Mouse (Mus musculus): Measurements from ENCODE around the gene Ldb2. TPM values are rescaled to one million over a fixed set of nuclear protein-coding genes. Genes with fewer than 3 reads are reported as not detected.
A peak's percentile ranks its signal among the peaks of the same experiment; 100 is the strongest.

The Ldb2 gene
- polyA plus RNA-seq, 1 experiment from 2014 or later = 72.1 TPM

DNA sequence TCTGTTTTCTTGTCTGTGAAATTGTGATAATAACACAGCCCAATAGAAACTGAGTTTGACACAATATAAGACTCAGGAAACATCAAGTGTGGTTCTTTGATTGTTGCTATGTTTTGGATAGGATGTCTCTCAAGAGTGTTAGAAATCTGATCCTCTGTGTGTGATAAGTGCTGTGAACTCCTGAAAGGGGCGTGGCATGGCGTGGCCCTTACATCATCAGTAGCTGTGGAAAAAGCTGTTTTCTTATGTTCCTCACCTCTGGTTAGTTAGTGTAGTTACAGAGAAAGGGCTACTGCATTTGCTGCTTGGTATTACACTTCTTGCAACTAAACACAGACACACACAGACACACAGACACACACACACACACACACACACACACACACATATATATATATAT, 90.2 kb downstream of the Ldb2 start:
- Histone ChIP-seq H3K4me1 (ENCODE audit: control insufficient read depth, insufficient read depth, low read length) (peaks cover 16% of the 10 kb centered on the region), H3K27me3 (replicated peaks; ENCODE audit: control insufficient read depth, insufficient read depth, low read length) (no peaks in the 10 kb centered on the region), H3K36me3 (ENCODE audit: control insufficient read depth, insufficient read depth, low read length) (no peaks in the 10 kb centered on the region), H3K27ac (ENCODE audit: low read depth, low read length) (no peak overlapping the region), H3K9me3 (replicated peaks; ENCODE audit: control insufficient read depth, low read length) (no peaks in the 10 kb centered on the region), H3K4me2 (ENCODE audit: low read length) (no peak overlapping the region), H3K9ac (ENCODE audit: low read length) (no peak overlapping the region), H3K4me3 (ENCODE audit: low read depth, low read length) (no peak overlapping the region)
- no peak for DNase-seq (ENCODE audit: low spot score)
- no peak for ATAC-seq
- WGBS = 90% methylated on average over 2 of the region's 2 CpGs

DNA sequence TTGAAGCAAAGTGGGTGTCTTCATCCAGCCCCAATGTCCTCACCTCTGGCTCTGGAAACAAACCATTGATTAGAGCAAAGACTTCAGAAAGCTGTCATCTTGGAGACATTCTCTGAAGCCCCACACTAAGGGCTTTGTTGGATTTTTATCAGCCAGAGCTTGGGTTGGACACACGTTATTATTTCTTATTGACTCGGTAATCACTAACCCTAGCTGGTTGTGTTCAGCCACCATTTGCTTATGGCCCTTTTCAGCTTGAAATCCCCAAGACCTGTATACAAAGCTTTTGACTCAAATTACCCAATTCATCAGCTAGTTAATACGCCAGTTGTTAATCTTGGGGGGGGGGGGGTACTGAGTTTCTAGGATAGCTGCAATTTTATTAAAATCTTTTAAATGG, 91.5 kb downstream of the Ldb2 start:
- Histone ChIP-seq H3K4me3 (ENCODE audit: low read depth, low read length) (no peak overlapping the region), H3K27ac (ENCODE audit: low read depth, low read length) (no peak overlapping the region), H3K4me1 (ENCODE audit: control insufficient read depth, insufficient read depth, low read length) (peaks cover 7% of the 10 kb centered on the region; the same call in 1 of the 2 replicates), H3K4me2 (ENCODE audit: low read length) (no peak overlapping the region), H3K9ac (ENCODE audit: low read length) (no peak overlapping the region), H3K27me3 (replicated peaks; ENCODE audit: control insufficient read depth, insufficient read depth, low read length) (no peaks in the 10 kb centered on the region), H3K36me3 (ENCODE audit: control insufficient read depth, insufficient read depth, low read length) (no peaks in the 10 kb centered on the region), H3K9me3 (replicated peaks; ENCODE audit: control insufficient read depth, low read length) (no peaks in the 10 kb centered on the region)
- ATAC-seq (no peak), DNase-seq (ENCODE audit: low spot score) (no peak)
- 58% methylated on average over 3 of the region's 3 CpGs for WGBS

DNA sequence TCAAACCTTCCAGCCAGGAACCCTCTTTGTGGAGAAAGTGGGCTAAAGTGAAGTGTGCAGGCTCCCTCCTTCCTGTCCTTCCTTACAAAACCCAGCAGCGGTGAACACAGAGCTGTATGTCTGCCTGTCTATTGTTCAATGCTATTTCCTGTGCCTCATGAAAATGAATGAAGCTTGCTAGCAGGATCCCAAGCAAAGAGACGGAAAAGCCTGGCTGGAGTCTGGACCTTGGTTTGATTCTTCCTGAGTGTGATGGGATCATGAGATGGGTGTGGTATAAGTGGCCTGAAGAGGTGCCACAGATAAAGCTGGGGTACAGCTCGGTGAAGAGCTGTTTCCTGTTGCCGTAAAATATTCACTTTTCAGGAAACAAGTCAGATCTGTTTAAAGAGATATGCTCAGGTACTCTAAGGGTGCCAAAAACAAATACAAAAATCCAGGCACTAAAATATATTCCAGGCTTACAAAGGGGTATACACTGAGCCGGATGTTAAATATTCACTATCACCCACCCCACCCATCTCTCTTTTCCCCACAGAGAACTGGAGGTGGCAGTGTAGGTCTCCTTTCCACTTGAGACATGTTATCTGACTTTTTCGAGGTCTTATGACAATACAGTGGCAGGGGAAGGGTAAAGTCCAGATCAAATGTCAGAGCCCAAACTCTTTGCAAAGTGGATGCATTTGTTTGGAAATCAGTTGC, 92.3 kb downstream of the Ldb2 start:
- Histone ChIP-seq H3K27ac (ENCODE audit: low read depth, low read length) (no peak overlapping the region), H3K4me1 (ENCODE audit: control insufficient read depth, insufficient read depth, low read length) (peaks cover 7% of the 10 kb centered on the region; the same call in 1 of the 2 replicates), H3K9me3 (replicated peaks; ENCODE audit: control insufficient read depth, low read length) (no peaks in the 10 kb centered on the region), H3K4me3 (ENCODE audit: low read depth, low read length) (no peak overlapping the region), H3K27me3 (replicated peaks; ENCODE audit: control insufficient read depth, insufficient read depth, low read length) (no peaks in the 10 kb centered on the region), H3K36me3 (ENCODE audit: control insufficient read depth, insufficient read depth, low read length) (no peaks in the 10 kb centered on the region), H3K4me2 (ENCODE audit: low read length) (no peak overlapping the region), H3K9ac (ENCODE audit: low read length) (no peak overlapping the region)
- 53% methylated on average over 6 of the region's 6 CpGs for WGBS
- DNase-seq (ENCODE audit: low spot score) (no peak), ATAC-seq (peak; percentile 32; the same call in 1 of the 2 replicates)

DNA sequence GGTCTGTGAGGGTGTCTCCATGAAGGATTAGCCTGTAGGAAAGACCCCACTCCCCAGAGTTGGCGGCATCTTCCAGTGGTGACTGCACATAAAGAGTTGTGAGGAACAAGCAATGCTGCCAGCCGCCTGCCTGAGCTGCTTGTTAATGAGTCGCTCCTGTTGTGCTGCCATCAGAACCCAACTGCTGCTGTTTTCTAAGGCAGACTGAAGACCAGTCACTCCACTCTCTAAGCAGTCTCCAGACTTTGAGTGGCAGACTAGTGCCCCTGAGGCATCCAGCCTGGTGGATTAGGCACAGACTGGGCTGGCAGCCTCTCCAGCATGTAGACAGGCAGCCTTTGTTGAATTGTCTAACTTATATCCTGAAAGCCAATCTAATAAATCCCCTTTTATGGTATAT, 101.5 kb downstream of the Ldb2 start:
- WGBS = 3% methylated on average over 3 of the region's 3 CpGs
- no peak overlapping the region for H3K4me2 ChIP-seq (ENCODE audit: low read length)
- H3K4me1 ChIP-seq (ENCODE audit: control insufficient read depth, insufficient read depth, low read length) = peaks cover 22% of the 10 kb centered on the region
- ATAC-seq (peak; percentile 92), DNase-seq (ENCODE audit: low spot score) (peak; percentile 90)
- no peak overlapping the region for H3K4me3 ChIP-seq (ENCODE audit: low read depth, low read length)
- peak overlapping the region; percentile 78 for H3K27ac ChIP-seq (ENCODE audit: low read depth, low read length)
- no peaks in the 10 kb centered on the region for H3K36me3 ChIP-seq (ENCODE audit: control insufficient read depth, insufficient read depth, low read length)
- H3K9me3 ChIP-seq (replicated peaks; ENCODE audit: control insufficient read depth, low read length) = no peaks in the 10 kb centered on the region
- no peaks in the 10 kb centered on the region for H3K27me3 ChIP-seq (replicated peaks; ENCODE audit: control insufficient read depth, insufficient read depth, low read length)
- H3K9ac ChIP-seq (ENCODE audit: low read length) = no peak overlapping the region

DNA sequence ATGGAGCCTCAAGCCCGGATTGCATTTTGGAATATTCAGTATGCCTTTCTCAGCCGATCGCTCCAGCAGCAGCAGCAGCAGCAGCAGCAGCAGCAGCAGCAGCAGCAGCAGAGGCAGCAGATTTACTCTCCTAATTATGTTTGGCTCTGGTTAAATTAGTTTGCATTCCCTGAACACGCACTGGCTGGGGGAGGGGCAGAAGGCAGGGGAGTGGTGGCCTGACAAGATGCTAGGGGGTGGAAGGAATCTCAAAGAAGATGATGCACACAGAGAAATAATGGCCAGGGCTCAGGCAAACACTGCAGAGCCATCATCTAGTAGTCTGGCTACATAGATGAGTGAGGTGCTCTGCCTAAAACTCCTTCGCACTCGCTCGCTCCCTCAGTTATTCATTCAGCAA, 102.9 kb downstream of the Ldb2 start:
- DNase-seq (ENCODE audit: low spot score) = peak; percentile 68
- H3K4me1 ChIP-seq (ENCODE audit: control insufficient read depth, insufficient read depth, low read length) = peaks cover 22% of the 10 kb centered on the region
- peak; percentile 25; the same call in 1 of the 2 replicates for ATAC-seq
- no peak overlapping the region for H3K4me3 ChIP-seq (ENCODE audit: low read depth, low read length)
- no peaks in the 10 kb centered on the region for H3K9me3 ChIP-seq (replicated peaks; ENCODE audit: control insufficient read depth, low read length)
- H3K36me3 ChIP-seq (ENCODE audit: control insufficient read depth, insufficient read depth, low read length) = no peaks in the 10 kb centered on the region
- no peak overlapping the region for H3K4me2 ChIP-seq (ENCODE audit: low read length)
- no peak overlapping the region for H3K27ac ChIP-seq (ENCODE audit: low read depth, low read length)
- H3K27me3 ChIP-seq (replicated peaks; ENCODE audit: control insufficient read depth, insufficient read depth, low read length) = no peaks in the 10 kb centered on the region
- no peak overlapping the region for H3K9ac ChIP-seq (ENCODE audit: low read length)
- WGBS = 44% methylated on average over 7 of the region's 7 CpGs

DNA sequence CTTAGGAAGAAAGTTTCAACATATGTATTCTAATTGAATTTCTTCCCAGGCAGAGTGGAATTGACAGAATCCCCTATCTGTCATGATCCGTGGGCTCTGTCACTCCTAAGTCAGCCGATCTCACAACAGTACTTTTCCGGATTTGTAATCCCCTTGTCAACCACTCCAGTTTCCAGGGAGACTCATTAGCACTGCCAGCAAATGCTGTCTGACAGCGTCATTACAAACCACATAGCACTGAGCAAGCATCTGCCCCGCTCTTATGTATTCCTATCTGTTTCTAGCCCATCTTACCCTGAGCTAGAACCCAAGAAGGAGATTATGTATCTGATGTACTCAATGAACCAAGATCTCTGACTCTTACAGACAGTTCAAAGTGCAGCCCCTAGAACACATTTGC, 105.8 kb downstream of the Ldb2 start:
- no peak overlapping the region for H3K27ac ChIP-seq (ENCODE audit: low read depth, low read length)
- WGBS = 25% methylated on average over 5 of the region's 5 CpGs
- ATAC-seq = peak; percentile 24; the same call in 1 of the 2 replicates

DNA sequence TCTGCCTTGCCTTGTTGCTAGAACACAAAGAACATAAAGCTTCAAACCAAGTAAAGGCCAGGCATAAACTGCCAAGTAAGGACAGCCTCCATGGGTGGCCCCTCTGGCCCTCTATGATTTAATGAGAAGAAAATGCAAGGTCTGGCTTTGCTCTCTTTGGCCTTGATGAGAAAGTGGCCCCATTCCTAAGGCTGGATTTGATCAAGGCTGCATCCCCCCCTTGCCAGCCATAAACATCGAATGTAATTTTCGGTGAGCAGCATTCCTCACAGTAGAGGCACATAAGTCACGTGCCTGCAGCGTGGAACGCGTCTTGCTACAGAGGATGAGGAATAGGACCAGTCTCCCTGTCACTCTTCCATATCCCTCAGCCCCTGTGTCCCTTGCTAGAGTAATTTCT, 113.1 kb downstream of the Ldb2 start:
- H3K9ac ChIP-seq (ENCODE audit: low read length) = no peak overlapping the region
- no peak overlapping the region for H3K4me3 ChIP-seq (ENCODE audit: low read depth, low read length)
- no peaks in the 10 kb centered on the region for H3K27me3 ChIP-seq (replicated peaks; ENCODE audit: control insufficient read depth, insufficient read depth, low read length)
- H3K4me2 ChIP-seq (ENCODE audit: low read length) = no peak overlapping the region
- peaks cover 9% of the 10 kb centered on the region; the same call in 1 of the 2 replicates for H3K4me1 ChIP-seq (ENCODE audit: control insufficient read depth, insufficient read depth, low read length)
- no peaks in the 10 kb centered on the region for H3K9me3 ChIP-seq (replicated peaks; ENCODE audit: control insufficient read depth, low read length)
- no peak overlapping the region for H3K27ac ChIP-seq (ENCODE audit: low read depth, low read length)
- 81% methylated on average over 6 of the region's 6 CpGs for WGBS
- no peaks in the 10 kb centered on the region for H3K36me3 ChIP-seq (ENCODE audit: control insufficient read depth, insufficient read depth, low read length)
- no peak for ATAC-seq
- DNase-seq (ENCODE audit: low spot score) = no peak

More for the DNA sequence above, 105.8 kb downstream of the Ldb2 start:
- H3K4me1 ChIP-seq (ENCODE audit: control insufficient read depth, insufficient read depth, low read length) = peaks cover 31% of the 10 kb centered on the region
- H3K9me3 ChIP-seq (replicated peaks; ENCODE audit: control insufficient read depth, low read length) = no peaks in the 10 kb centered on the region
- H3K4me3 ChIP-seq (ENCODE audit: low read depth, low read length) = no peak overlapping the region
- no peaks in the 10 kb centered on the region for H3K36me3 ChIP-seq (ENCODE audit: control insufficient read depth, insufficient read depth, low read length)
- peak; percentile 71 for DNase-seq (ENCODE audit: low spot score)
- no peak overlapping the region for H3K4me2 ChIP-seq (ENCODE audit: low read length)
- no peaks in the 10 kb centered on the region for H3K27me3 ChIP-seq (replicated peaks; ENCODE audit: control insufficient read depth, insufficient read depth, low read length)
- no peak overlapping the region for H3K9ac ChIP-seq (ENCODE audit: low read length)

DNA sequence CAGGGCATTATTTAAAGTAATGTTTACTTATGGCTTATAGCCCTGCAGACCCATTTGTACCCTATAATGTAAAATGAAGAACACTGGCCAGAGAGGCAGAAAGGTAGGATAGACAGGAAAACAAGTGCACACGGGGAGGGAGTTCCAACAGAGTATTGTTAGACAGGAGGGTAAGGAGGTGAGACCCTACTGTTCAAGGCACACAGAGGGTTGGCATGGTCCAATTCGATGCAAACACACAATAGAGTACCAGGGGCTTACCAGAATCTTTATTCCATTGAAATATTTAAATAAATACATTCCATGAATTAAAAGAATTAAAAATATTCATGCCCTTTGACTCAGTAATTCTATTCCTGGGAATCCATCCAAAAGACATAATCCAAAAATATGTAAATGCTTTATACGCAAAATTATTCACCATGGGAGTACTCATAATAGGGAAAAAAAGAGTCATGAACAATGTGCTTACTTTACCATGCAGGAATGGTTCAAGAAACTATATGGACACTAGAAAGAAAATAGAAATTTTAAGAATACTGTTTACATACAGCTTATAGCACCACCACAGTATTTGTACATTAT, 118.3 kb downstream of the Ldb2 start:
- 77% methylated on average over 3 of the region's 3 CpGs for WGBS
- H3K4me2 ChIP-seq (ENCODE audit: low read length) = no peak overlapping the region
- no peak overlapping the region for H3K4me3 ChIP-seq (ENCODE audit: low read depth, low read length)
- DNase-seq (ENCODE audit: low spot score) (no peak), ATAC-seq (no peak)
- H3K4me1 ChIP-seq (ENCODE audit: control insufficient read depth, insufficient read depth, low read length) = peaks cover 10% of the 10 kb centered on the region
- no peaks in the 10 kb centered on the region for H3K9me3 ChIP-seq (replicated peaks; ENCODE audit: control insufficient read depth, low read length)
- no peak overlapping the region for H3K9ac ChIP-seq (ENCODE audit: low read length)
- no peaks in the 10 kb centered on the region for H3K36me3 ChIP-seq (ENCODE audit: control insufficient read depth, insufficient read depth, low read length)
- H3K27me3 ChIP-seq (replicated peaks; ENCODE audit: control insufficient read depth, insufficient read depth, low read length) = no peaks in the 10 kb centered on the region
- no peak overlapping the region for H3K27ac ChIP-seq (ENCODE audit: low read depth, low read length)

DNA sequence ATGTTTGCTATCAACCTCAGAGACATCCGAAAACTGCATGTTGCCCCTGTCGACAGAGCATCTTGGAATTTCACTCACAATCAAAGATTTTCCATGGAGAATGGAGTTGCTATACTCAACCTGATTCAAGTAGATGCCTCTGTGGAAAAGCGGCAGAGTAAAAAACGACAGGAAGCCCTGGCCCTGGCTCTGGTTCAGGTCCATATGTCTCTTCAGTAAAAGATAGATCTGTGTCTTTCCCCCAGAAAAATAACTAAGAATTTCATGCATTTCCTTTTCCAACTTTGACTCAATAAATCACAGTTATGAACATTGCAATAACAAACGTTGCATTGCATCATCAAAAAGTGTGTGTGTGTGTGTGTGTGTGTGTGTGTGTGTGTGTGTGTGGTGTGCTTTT, 121.7 kb downstream of the Ldb2 start:
- ATAC-seq (no peak), DNase-seq (ENCODE audit: low spot score) (peak; percentile 50)
- H3K9ac ChIP-seq (ENCODE audit: low read length) = no peak overlapping the region
- H3K4me3 ChIP-seq (ENCODE audit: low read depth, low read length) = no peak overlapping the region
- peaks cover 14% of the 10 kb centered on the region for H3K4me1 ChIP-seq (ENCODE audit: control insufficient read depth, insufficient read depth, low read length)
- no peaks in the 10 kb centered on the region for H3K36me3 ChIP-seq (ENCODE audit: control insufficient read depth, insufficient read depth, low read length)
- H3K4me2 ChIP-seq (ENCODE audit: low read length) = no peak overlapping the region
- 77% methylated on average over 5 of the region's 5 CpGs for WGBS
- H3K9me3 ChIP-seq (replicated peaks; ENCODE audit: control insufficient read depth, low read length) = no peaks in the 10 kb centered on the region
- H3K27ac ChIP-seq (ENCODE audit: low read depth, low read length) = no peak overlapping the region; the same call in 1 of the 2 replicates
- H3K27me3 ChIP-seq (replicated peaks; ENCODE audit: control insufficient read depth, insufficient read depth, low read length) = no peaks in the 10 kb centered on the region
